20 mouse cellular contexts compared by ENCODE assay signal in the genomic region with DNA sequence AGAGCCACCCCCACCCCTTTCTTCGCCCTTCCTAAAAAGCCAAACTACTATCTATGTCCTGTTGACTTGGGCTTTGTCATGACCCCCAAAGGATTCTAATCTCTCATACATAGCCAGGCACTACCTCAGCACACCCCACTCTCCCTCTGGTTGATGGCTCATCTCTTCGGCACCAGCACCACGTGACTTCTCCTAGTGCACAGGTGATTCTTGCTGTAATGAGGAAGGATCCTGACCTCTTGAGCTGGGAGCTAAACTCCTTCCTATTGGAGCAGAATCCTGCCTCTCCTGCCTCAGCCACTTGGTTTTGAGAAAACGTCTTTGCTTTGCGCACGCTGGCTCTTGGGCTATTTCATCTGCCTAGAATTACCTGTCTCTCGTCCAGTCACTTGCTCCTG. TPM values are rescaled to one million over a fixed set of nuclear protein-coding genes. Genes with fewer than 3 reads are reported as not detected.
A peak's percentile ranks its signal among the peaks of the same experiment; 100 is the strongest.
DNase-seq lines count a peak whose midpoint lies in the region; ATAC-seq and TF ChIP-seq lines count a peak whose summit lies in the region.
"Had no signal": no experiment of that assay in that cellular context is flagged by ENCODE, and none has a peak within 500 bp of the region (broad histone marks: within the 10 kb centered on the region; RNA-seq: fewer than 3 reads in every experiment).

No protein-coding gene starts in this region.

- TF ChIP-seq CTCF in kidney, postnatal 0 days (IDR thresholded peaks at IDR 0.05; ENCODE audit: low read depth), result no peak
- TF ChIP-seq CTCF in stomach, postnatal 0 days (IDR thresholded peaks at IDR 0.05; ENCODE audit: low read depth), result no peak

- no peak for TF ChIP-seq EP300 in stomach, postnatal 0 days (optimal IDR thresholded peaks at IDR 0.05)

- no peak overlapping the region for H3K4me2 ChIP-seq in kidney, postnatal 0 days (ENCODE audit: low read length)
- no peak overlapping the region for H3K4me2 ChIP-seq in stomach, postnatal 0 days (replicated peaks; ENCODE audit: low read depth)
- H3K4me2 ChIP-seq: embryonic facial prominence, embryonic 12.5 days; forebrain, embryonic 13.5 days; heart, embryonic 15.5 days; lung, embryonic 14.5 days; midbrain, embryonic 12.5 days had no signal

- no peak overlapping the region for H3K9ac ChIP-seq in kidney, postnatal 0 days (ENCODE audit: low read depth, low read length)
- no peak overlapping the region for H3K9ac ChIP-seq in stomach, postnatal 0 days (ENCODE audit: low read length)
- H3K9ac ChIP-seq: embryonic facial prominence, embryonic 12.5 days; forebrain, embryonic 13.5 days; heart, embryonic 15.5 days; lung, embryonic 14.5 days; midbrain, embryonic 12.5 days had no signal

- H3K9me3 ChIP-seq in megakaryocyte, embryonic 14.5 days, result no peaks in the 10 kb centered on the region
- no peaks in the 10 kb centered on the region for H3K9me3 ChIP-seq in kidney, postnatal 0 days (replicated peaks; ENCODE audit: low read length)
- no peaks in the 10 kb centered on the region for H3K9me3 ChIP-seq in stomach, postnatal 0 days (ENCODE audit: control insufficient read depth, low read length)
- H3K9me3 ChIP-seq: embryonic facial prominence, embryonic 12.5 days; forebrain, embryonic 13.5 days; heart, embryonic 15.5 days; hindbrain, embryonic 10.5 days; midbrain, embryonic 12.5 days had no signal

- peak overlapping the region; percentile 25 for H3K4me3 ChIP-seq in megakaryocyte, embryonic 14.5 days (replicated peaks)
- H3K4me3 ChIP-seq in kidney, postnatal 0 days (replicated peaks; ENCODE audit: low read depth, low read length), result no peak overlapping the region
- H3K4me3 ChIP-seq in stomach, postnatal 0 days (ENCODE audit: low read depth, low read length), result no peak overlapping the region
- H3K4me3 ChIP-seq: embryonic facial prominence, embryonic 12.5 days; erythroblast, embryonic 14.5 days; forebrain, embryonic 13.5 days; heart, embryonic 15.5 days; hindbrain, embryonic 10.5 days; midbrain, embryonic 12.5 days had no signal

- no peak for ATAC-seq in megakaryocyte, adult 5-6 weeks (ENCODE audit: poor library complexity, severe bottlenecking)
- peak; percentile 68; the same call in 1 of the 2 replicates for ATAC-seq in kidney, postnatal 0 days (replicated peaks; ENCODE audit: low FRiP score, low read depth)
- ATAC-seq in stomach, postnatal 0 days (ENCODE audit: low FRiP score, low TSS enrichment), result peak; percentile 81
- ATAC-seq in activated CD4-positive, CD25-positive, alpha-beta regulatory T cell, adult 4 months, result no peak
- ATAC-seq: forebrain, embryonic 13.5 days had no signal

- intact Hi-C loops in left cerebral cortex, postnatal 14 days (cut with DNase I), result no loop called here

- 0 out of 2 replicates have a peak overlapping the region, but pooled peaks have one; percentile 47 for H3K27ac ChIP-seq in kidney, postnatal 0 days
- peak overlapping the region; percentile 88 for H3K27ac ChIP-seq in stomach, postnatal 0 days (replicated peaks)
- H3K27ac ChIP-seq: embryonic facial prominence, embryonic 12.5 days; forebrain, embryonic 13.5 days; heart, embryonic 15.5 days; hindbrain, embryonic 10.5 days; midbrain, embryonic 12.5 days had no signal

- peaks cover 3% of the 10 kb centered on the region for H3K36me3 ChIP-seq in megakaryocyte, embryonic 14.5 days (replicated peaks; ENCODE audit: low read length)
- H3K36me3 ChIP-seq in kidney, postnatal 0 days (ENCODE audit: insufficient read depth, low read length), result no peaks in the 10 kb centered on the region
- no peaks in the 10 kb centered on the region for H3K36me3 ChIP-seq in stomach, postnatal 0 days (ENCODE audit: control insufficient read depth, insufficient read depth, low read length)
- H3K36me3 ChIP-seq: embryonic facial prominence, embryonic 12.5 days; heart, embryonic 15.5 days; hindbrain, embryonic 10.5 days; midbrain, embryonic 12.5 days had no signal

- DNase-seq in kidney, adult 11 months, result peak; percentile 59
- DNase-seq in kidney, postnatal 14 days, result no peak
- DNase-seq in kidney, postnatal 0 days (ENCODE audit: low spot score), result no peak
- DNase-seq in stomach, postnatal 0 days (ENCODE audit: low spot score), result peak; percentile 74
- DNase-seq in left cerebral cortex, postnatal 14 days (ENCODE audit: low spot score in 2 of 2), result no peak
- DNase-seq: cerebellum, adult 8-10 months; gastrocnemius, postnatal 10 days; heart, adult 18-20 months; left cerebral cortex, postnatal 4 days; lung, embryonic 14.5 days; right cerebral cortex, adult 18-20 months had no signal

- peaks cover 91% of the 10 kb centered on the region for H3K4me1 ChIP-seq in megakaryocyte, embryonic 14.5 days
- peaks cover 20% of the 10 kb centered on the region for H3K4me1 ChIP-seq in kidney, postnatal 0 days (replicated peaks; ENCODE audit: insufficient read depth, low read length)
- peaks cover 8% of the 10 kb centered on the region for H3K4me1 ChIP-seq in stomach, postnatal 0 days (replicated peaks; ENCODE audit: control insufficient read depth, insufficient read depth)

- 77% methylated on average over 7 of the region's 7 CpGs for WGBS in kidney, postnatal 0 days
- 66% methylated on average over 7 of the region's 7 CpGs for WGBS in stomach, postnatal 0 days

- H3K27me3 ChIP-seq in megakaryocyte, embryonic 14.5 days (replicated peaks), result no peaks in the 10 kb centered on the region
- H3K27me3 ChIP-seq in kidney, postnatal 0 days (ENCODE audit: insufficient read depth, low read length), result no peaks in the 10 kb centered on the region
- H3K27me3 ChIP-seq in stomach, postnatal 0 days (ENCODE audit: control insufficient read depth, insufficient read depth, low read length), result no peaks in the 10 kb centered on the region
- H3K27me3 ChIP-seq: embryonic facial prominence, embryonic 12.5 days; forebrain, embryonic 13.5 days; heart, embryonic 15.5 days; midbrain, embryonic 12.5 days had no signal

RNA-seq across cellular contexts. Expression of gene Gna13, which starts 12.3 kb away (rescaled TPM):
- 42.6 and 60.8 TPM in 2 replicates for polyA plus RNA-seq in megakaryocyte, embryonic 14.5 days (2012; ENCODE audit: insufficient read depth, low replicate concordance)
- 59.5 and 61.2 TPM in 2 replicates for total RNA-seq in megakaryocyte, adult 5-6 weeks (2015)
- total RNA-seq in megakaryocyte, adult 5-6 weeks (2017), result 54.2 and 57.3 TPM in 2 replicates
- 33.9 and 36.2 TPM in 2 replicates for polyA plus RNA-seq in kidney, postnatal 0 days (2015; fragmentation: Nextera tagmentation; extraction: Ambion mirVana)
- polyA plus RNA-seq in stomach, postnatal 0 days (2015; fragmentation: Nextera tagmentation; extraction: Ambion mirVana), result 46.5 and 49.5 TPM in 2 replicates
- polyA plus RNA-seq in activated CD4-positive, CD25-positive, alpha-beta regulatory T cell, adult 4 months (2017; shearing (Covaris generic)), result 10 to 100 TPM; 56.6 to 64.4 TPM
- 10 to 100 TPM; 41.8 to 45.6 TPM for total RNA-seq in left cerebral cortex, postnatal 14 days (2021)

RNA-seq across cellular contexts. Expression of gene Rgs9, which starts 52.4 kb away (rescaled TPM):
- 1.7 and 3.2 TPM in 2 replicates for polyA plus RNA-seq in megakaryocyte, embryonic 14.5 days (2012; ENCODE audit: insufficient read depth, low replicate concordance)
- 0.09 TPM in 1 of 2 replicates, not detected in the other for total RNA-seq in megakaryocyte, adult 5-6 weeks (2015)
- total RNA-seq in megakaryocyte, adult 5-6 weeks (2017), result not detected in 2 replicates
- polyA plus RNA-seq in kidney, postnatal 0 days (2015; fragmentation: Nextera tagmentation; extraction: Ambion mirVana), result 0.99 and 1.1 TPM in 2 replicates
- 0.73 and 1.1 TPM in 2 replicates for polyA plus RNA-seq in stomach, postnatal 0 days (2015; fragmentation: Nextera tagmentation; extraction: Ambion mirVana)
- 1 to 10 TPM; 3.3 to 5.5 TPM for polyA plus RNA-seq in activated CD4-positive, CD25-positive, alpha-beta regulatory T cell, adult 4 months (2017; shearing (Covaris generic))
- total RNA-seq in left cerebral cortex, postnatal 14 days (2021), result 10 to 100 TPM; 17.6 to 31.9 TPM
- polyA plus RNA-seq: erythroblast, embryonic 14.5 days had no signal

Comparison
In these comparisons a context has a peak if more than half of its experiments do, and no peak if none do; other contexts are left out.
1. DNase-seq: peak in kidney, adult 11 months (single experiment) and stomach, postnatal 0 days (single experiment); none in kidney, postnatal 14 days (single experiment), kidney, postnatal 0 days (single experiment) and left cerebral cortex, postnatal 14 days (0 of 2).
2. ATAC-seq: peak in kidney, postnatal 0 days (single experiment) and stomach, postnatal 0 days (single experiment); none in megakaryocyte, adult 5-6 weeks (single experiment) and activated CD4-positive, CD25-positive, alpha-beta regulatory T cell, adult 4 months (single experiment).